Mouse (Mus musculus) neural tube, embryonic 11.5 days (tissue): ENCODE measurements at regions not wholly inside any gene's neighbourhood (a gene's known extent, or its start where the extent isn't known, plus 50 kb on each side); places are given as distances from the start of the nearest gene placed in this dataset.
"Not testable (repeated sequence)": the region's sequence is repeated elsewhere in the genome, so short reads cannot be mapped to it uniquely, and the experiment has no call there.

Source experiments
- ATAC-seq: fragments of 200-750 bp; cut with Nextera tagmentation; 2 replicates; pipeline ENCODE4 v1.8.0; 2017; ENCODE audit warnings: moderate number of reproducible peaks, mild to moderate bottlenecking, moderate TSS enrichment, moderate library complexity; ENCODE audit not compliant: insufficient read depth, low FRiP score, low TSS enrichment
- DNase-seq: peaks from one replicate; pipeline ENCODE4 v3.0.0-alpha.2; 2015; ENCODE audit warnings: low spot score
- H3K27ac ChIP-seq: fragments of 300-500 bp; sonication (generic); 2 replicates; pipeline ENCODE4 v1.5.1; 2014; ENCODE audit warnings: low read depth, mild to moderate bottlenecking, low read length
- H3K27me3 ChIP-seq: fragments of 300-500 bp; sonication (generic); 2 replicates; pipeline ENCODE4 v1.6.1; 2014; ENCODE audit warnings: mild to moderate bottlenecking, low read length, mixed read lengths; ENCODE audit not compliant: control insufficient read depth, insufficient read depth
- H3K36me3 ChIP-seq: fragments of 300-500 bp; sonication (generic); 2 replicates; pipeline ENCODE4 v1.6.1; 2014; ENCODE audit warnings: mild to moderate bottlenecking, low read length, moderate library complexity, mixed read lengths; ENCODE audit not compliant: control insufficient read depth, insufficient read depth
- H3K4me1 ChIP-seq: fragments of 300-500 bp; sonication (generic); 2 replicates; pipeline ENCODE4 v1.6.1; 2014; ENCODE audit warnings: low read length, mixed read lengths; ENCODE audit not compliant: control insufficient read depth, insufficient read depth
- H3K4me2 ChIP-seq: fragments of 300-500 bp; sonication (generic); 2 replicates; pipeline ENCODE4 v1.6.1; 2014; ENCODE audit warnings: low read depth, mild to moderate bottlenecking, moderate library complexity
- H3K4me3 ChIP-seq: fragments of 300-500 bp; sonication (generic); 2 replicates; pipeline ENCODE4 v1.5.1; 2014; ENCODE audit warnings: low read depth, low read length
- H3K9ac ChIP-seq: fragments of 300-500 bp; sonication (generic); 2 replicates; pipeline ENCODE4 v1.6.1; 2014; ENCODE audit warnings: mild to moderate bottlenecking, low read length
- H3K9me3 ChIP-seq: fragments of 300-500 bp; sonication (generic); 2 replicates; pipeline ENCODE4 v1.6.1; 2016; ENCODE audit warnings: low read length; ENCODE audit not compliant: control insufficient read depth
- WGBS: fragments of 180-500 bp; shearing (Covaris S2); extraction: QIAGEN DNeasy Blood & Tissue Kit; methylation state at CpG from one replicate; pipeline ENCODE4 v1.1.7; 2014; 5-methylcytosine and 5-hydroxymethylcytosine counted together

- ATAC-seq (no peak), DNase-seq (no peak)
- no peaks in the 10 kb centered on the region for H3K4me1 ChIP-seq
- no peaks in the 10 kb centered on the region for H3K36me3 ChIP-seq
- no peak overlapping the region for H3K9ac ChIP-seq
- no peak overlapping the region for H3K27ac ChIP-seq
- no peak overlapping the region for H3K4me3 ChIP-seq
- no peak overlapping the region for H3K4me2 ChIP-seq
- WGBS: 86% methylated on average over 2 of the region's 2 CpGs
- H3K9me3 ChIP-seq: no peaks in the 10 kb centered on the region
- no peaks in the 10 kb centered on the region for H3K27me3 ChIP-seq
Measured at GRCm38 (mm10) chr4:69677315-69677714, 723.1 kb upstream of the Brinp1 start.

GRCm38 (mm10) chr4:69673456-69673855, 719.3 kb upstream of the Brinp1 start:
- DNase-seq (no peak), ATAC-seq (no peak)
- H3K9me3 ChIP-seq: no peaks in the 10 kb centered on the region
- no peak overlapping the region for H3K9ac ChIP-seq
- no peaks in the 10 kb centered on the region for H3K4me1 ChIP-seq
- no peaks in the 10 kb centered on the region for H3K27me3 ChIP-seq
- H3K36me3 ChIP-seq: no peaks in the 10 kb centered on the region
- H3K4me2 ChIP-seq: no peak overlapping the region
- no peak overlapping the region for H3K4me3 ChIP-seq
- no peak overlapping the region for H3K27ac ChIP-seq

GRCm38 (mm10) chr4:69628908-69629307, 674.7 kb upstream of the Brinp1 start:
- no peaks in the 10 kb centered on the region for H3K4me1 ChIP-seq
- H3K9ac ChIP-seq: no peak overlapping the region
- no peak overlapping the region for H3K27ac ChIP-seq
- WGBS: 60% methylated on average over 2 of the region's 2 CpGs
- ATAC-seq (no peak), DNase-seq (no peak)
- no peaks in the 10 kb centered on the region for H3K9me3 ChIP-seq
- no peaks in the 10 kb centered on the region for H3K36me3 ChIP-seq
- no peaks in the 10 kb centered on the region for H3K27me3 ChIP-seq
- H3K4me3 ChIP-seq: no peak overlapping the region
- no peak overlapping the region for H3K4me2 ChIP-seq

- not testable (repeated sequence) for DNase-seq, H3K27me3 ChIP-seq, H3K4me1 ChIP-seq, H3K27ac ChIP-seq, H3K9ac ChIP-seq, ATAC-seq, H3K9me3 ChIP-seq, H3K36me3 ChIP-seq, H3K4me2 ChIP-seq, H3K4me3 ChIP-seq
- 88% methylated on average over 2 of the region's 2 CpGs for WGBS
Measured at GRCm38 (mm10) chr4:69626426-69626825, 672.2 kb upstream of the Brinp1 start.

GRCm38 (mm10) chr4:69625831-69626230, 671.6 kb upstream of the Brinp1 start:
- Histone ChIP-seq H3K4me1 (no peaks in the 10 kb centered on the region), H3K9ac (no peak overlapping the region), H3K4me2 (no peak overlapping the region), H3K9me3 (no peaks in the 10 kb centered on the region), H3K4me3 (no peak overlapping the region), H3K27ac (no peak overlapping the region), H3K36me3 (no peaks in the 10 kb centered on the region), H3K27me3 (no peaks in the 10 kb centered on the region)
- WGBS: 67% methylated on average over 2 of the region's 2 CpGs
- no peak for DNase-seq
- no peak for ATAC-seq

GRCm38 (mm10) chr4:69621058-69621609, 666.9 kb upstream of the Brinp1 start:
- no peaks in the 10 kb centered on the region for H3K27me3 ChIP-seq
- DNase-seq (no peak), ATAC-seq (no peak)
- no peak overlapping the region for H3K4me2 ChIP-seq
- H3K9me3 ChIP-seq: no peaks in the 10 kb centered on the region
- H3K27ac ChIP-seq: no peak overlapping the region
- H3K36me3 ChIP-seq: no peaks in the 10 kb centered on the region
- no peak overlapping the region for H3K9ac ChIP-seq
- H3K4me3 ChIP-seq: no peak overlapping the region
- 94% methylated on average over 2 of the region's 2 CpGs for WGBS
- no peaks in the 10 kb centered on the region for H3K4me1 ChIP-seq

GRCm38 (mm10) chr4:69618161-69618730, 664.0 kb upstream of the Brinp1 start:
- DNase-seq (no peak), ATAC-seq (no peak)
- Histone ChIP-seq H3K4me2 (no peak overlapping the region), H3K36me3 (no peaks in the 10 kb centered on the region), H3K27me3 (no peaks in the 10 kb centered on the region), H3K9me3 (no peaks in the 10 kb centered on the region), H3K9ac (no peak overlapping the region), H3K27ac (no peak overlapping the region), H3K4me3 (no peak overlapping the region), H3K4me1 (no peaks in the 10 kb centered on the region)
- 90% methylated on average over 5 of the region's 5 CpGs for WGBS

- Histone ChIP-seq H3K4me3 (no peak overlapping the region), H3K9me3 (no peaks in the 10 kb centered on the region), H3K4me2 (no peak overlapping the region), H3K27ac (no peak overlapping the region), H3K4me1 (no peaks in the 10 kb centered on the region), H3K36me3 (no peaks in the 10 kb centered on the region), H3K9ac (no peak overlapping the region), H3K27me3 (no peaks in the 10 kb centered on the region)
- DNase-seq (no peak), ATAC-seq (no peak)
- 73% methylated on average over 1 of the region's 1 CpGs for WGBS
Measured at GRCm38 (mm10) chr4:69614901-69615300, 660.7 kb upstream of the Brinp1 start.

GRCm38 (mm10) chr4:69611681-69612300, 657.6 kb upstream of the Brinp1 start:
- 80% methylated on average over 5 of the region's 5 CpGs for WGBS
- no peak for ATAC-seq
- DNase-seq: no peak
- Histone ChIP-seq H3K27me3 (no peaks in the 10 kb centered on the region), H3K4me3 (no peak overlapping the region), H3K9me3 (no peaks in the 10 kb centered on the region), H3K4me2 (no peak overlapping the region), H3K27ac (no peak overlapping the region), H3K9ac (no peak overlapping the region), H3K4me1 (no peaks in the 10 kb centered on the region), H3K36me3 (no peaks in the 10 kb centered on the region)
